Mouse (Mus musculus): ENCODE measurements at regions not wholly inside any gene's neighbourhood (a gene's known extent, or its start where the extent isn't known, plus 50 kb on each side); places are given as distances from the start of the nearest gene placed in this dataset.

DNA sequence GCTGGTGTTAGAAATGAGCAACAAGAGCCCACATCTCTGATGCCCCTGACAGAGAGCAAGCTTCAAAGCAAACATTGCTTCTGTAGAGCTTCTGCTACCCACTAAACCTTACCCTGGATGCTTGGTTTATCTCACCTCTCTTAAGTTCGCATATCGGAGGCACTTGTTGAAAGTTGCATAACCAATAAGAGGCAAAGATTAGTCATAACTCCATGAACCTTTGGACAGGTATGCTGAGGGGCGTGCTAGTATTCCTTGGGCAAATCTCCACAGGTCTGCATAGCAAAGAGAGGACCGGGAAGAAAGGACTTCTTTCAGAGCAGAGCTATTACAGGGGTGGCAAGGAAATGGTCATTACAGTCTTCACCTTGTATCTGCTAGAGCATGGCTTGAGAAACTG, 87.7 kb upstream of the 4933415F23Rik start:
- H3K27me3 ChIP-seq (ENCODE audit: control insufficient read depth, insufficient read depth, low read length): no peaks in the 10 kb centered on the region
- H3K27ac ChIP-seq (ENCODE audit: insufficient read depth, low read length): no peak overlapping the region
- no peak for DNase-seq (ENCODE audit: low read depth in 1 of 2, low spot score in 2 of 2)
- WGBS: 91% methylated on average over 4 of the region's 4 CpGs
- no peaks in the 10 kb centered on the region for H3K4me1 ChIP-seq (ENCODE audit: control insufficient read depth, insufficient read depth, insufficient read length)
- H3K4me3 ChIP-seq (ENCODE audit: extremely low read depth, insufficient read depth, insufficient read length): no peak overlapping the region
- TF ChIP-seq POLR2A (IDR thresholded peaks at IDR 0.05; ENCODE audit: low read depth, low read length) (no peak), CTCF (IDR thresholded peaks at IDR 0.05; ENCODE audit: extremely low read depth, insufficient read depth, insufficient read length, insufficient replicate concordance) (no peak)
- H3K36me3 ChIP-seq (ENCODE audit: control insufficient read depth, insufficient read depth, low read length): no peaks in the 10 kb centered on the region

DNA sequence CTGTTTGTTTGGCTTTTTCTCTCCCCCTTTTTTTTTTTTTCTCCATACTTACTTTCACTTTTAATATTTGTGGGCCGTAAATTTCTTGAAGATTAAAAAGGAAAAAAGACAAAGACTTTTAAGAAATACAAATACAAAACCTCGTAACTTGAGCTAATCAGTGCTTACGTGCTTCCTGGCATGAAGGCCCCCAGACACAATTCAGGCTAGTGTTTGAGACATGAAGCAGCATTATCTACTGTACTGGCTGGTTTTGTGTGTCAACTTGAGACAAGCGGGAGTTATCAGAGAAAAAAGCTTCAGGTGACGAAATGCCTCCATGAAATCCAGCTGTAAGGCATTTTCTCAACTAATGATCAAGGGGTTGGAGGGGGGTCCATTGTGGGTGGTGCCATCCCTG, 86.2 kb upstream of the 4933415F23Rik start:
- Histone ChIP-seq H3K27me3 (ENCODE audit: control insufficient read depth, insufficient read depth, low read length) (no peaks in the 10 kb centered on the region), H3K36me3 (ENCODE audit: control insufficient read depth, insufficient read depth, low read length) (no peaks in the 10 kb centered on the region), H3K27ac (ENCODE audit: insufficient read depth, low read length) (no peak overlapping the region), H3K4me1 (ENCODE audit: control insufficient read depth, insufficient read depth, insufficient read length) (no peaks in the 10 kb centered on the region), H3K4me3 (ENCODE audit: extremely low read depth, insufficient read depth, insufficient read length) (no peak overlapping the region)
- DNase-seq (ENCODE audit: low read depth in 1 of 2, low spot score in 2 of 2): no peak
- 53% methylated on average over 5 of the region's 5 CpGs for whole genome bisulfite sequencing
- no peak for TF ChIP-seq POLR2A (IDR thresholded peaks at IDR 0.05; ENCODE audit: low read depth, low read length)
- TF ChIP-seq CTCF (IDR thresholded peaks at IDR 0.05; ENCODE audit: extremely low read depth, insufficient read depth, insufficient read length, insufficient replicate concordance): no peak

DNA sequence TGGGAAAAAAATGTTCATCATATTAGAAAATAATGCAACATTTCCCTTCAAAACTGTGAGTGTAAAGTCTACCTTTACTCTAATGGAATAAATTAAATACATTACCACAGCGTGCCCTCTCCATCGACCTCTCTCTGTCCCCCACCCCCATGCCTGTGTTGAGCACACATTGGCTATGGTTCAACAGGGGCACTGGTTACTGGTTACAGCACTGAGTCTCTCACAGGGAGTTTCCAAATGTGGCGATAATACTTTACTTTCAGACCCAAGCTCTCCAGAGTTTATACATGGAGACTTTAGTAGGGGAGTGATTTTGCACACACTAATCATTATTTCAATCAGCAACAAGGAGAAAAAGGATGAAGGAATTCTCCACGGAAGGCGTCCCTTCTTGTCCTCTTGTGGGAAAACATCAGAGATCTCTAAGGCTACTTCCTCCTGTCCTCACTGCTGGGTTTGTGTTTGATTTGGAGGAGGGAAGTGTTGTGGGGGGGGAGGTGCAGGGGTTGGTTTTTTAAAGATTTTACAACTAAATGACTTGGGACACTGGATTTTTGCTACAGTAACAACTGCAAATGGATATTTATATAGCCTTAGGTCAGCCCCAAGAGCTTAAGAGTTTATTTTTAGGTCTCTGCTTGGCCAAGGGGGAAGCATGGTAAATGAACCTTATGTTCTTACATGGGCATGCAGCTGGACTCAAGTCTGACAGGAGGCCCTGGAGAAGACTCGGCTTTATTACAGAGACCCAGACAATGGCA, 85.6 kb upstream of the 4933415F23Rik start:
- Histone ChIP-seq H3K27me3 (ENCODE audit: control insufficient read depth, insufficient read depth, low read length) (no peaks in the 10 kb centered on the region), H3K36me3 (ENCODE audit: control insufficient read depth, insufficient read depth, low read length) (no peaks in the 10 kb centered on the region), H3K27ac (ENCODE audit: insufficient read depth, low read length) (no peak overlapping the region), H3K4me3 (ENCODE audit: extremely low read depth, insufficient read depth, insufficient read length) (no peak overlapping the region), H3K4me1 (ENCODE audit: control insufficient read depth, insufficient read depth, insufficient read length) (no peaks in the 10 kb centered on the region)
- TF ChIP-seq CTCF (IDR thresholded peaks at IDR 0.05; ENCODE audit: extremely low read depth, insufficient read depth, insufficient read length, insufficient replicate concordance) (no peak), POLR2A (IDR thresholded peaks at IDR 0.05; ENCODE audit: low read depth, low read length) (no peak)
- no peak for DNase-seq (ENCODE audit: low read depth in 1 of 2, low spot score in 2 of 2)
- 52% methylated on average over 6 of the region's 6 CpGs for WGBS

DNA sequence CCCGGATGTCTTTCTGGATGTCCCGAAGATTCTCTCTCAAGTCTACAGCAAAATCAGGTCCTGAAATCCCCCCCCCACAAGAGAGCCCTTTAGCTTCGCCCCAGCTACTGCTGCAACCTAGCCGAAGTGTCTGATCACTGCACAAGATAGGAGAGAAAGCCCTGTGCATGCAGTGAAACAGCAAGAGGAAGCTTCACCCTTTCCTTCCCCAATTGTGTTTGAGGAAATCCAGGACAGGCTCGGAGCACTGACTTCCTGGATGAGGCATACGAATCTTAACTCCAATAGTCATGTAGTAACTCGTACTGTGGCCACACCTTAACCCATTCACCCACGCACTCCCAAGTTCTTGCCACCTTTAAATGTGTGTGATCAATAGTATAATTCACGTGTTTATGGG, 82.7 kb upstream of the 4933415F23Rik start:
- no peak for DNase-seq (ENCODE audit: low read depth in 1 of 2, low spot score in 2 of 2)
- TF ChIP-seq CTCF (IDR thresholded peaks at IDR 0.05; ENCODE audit: extremely low read depth, insufficient read depth, insufficient read length, insufficient replicate concordance): no peak
- TF ChIP-seq POLR2A (IDR thresholded peaks at IDR 0.05; ENCODE audit: low read depth, low read length): no peak
- H3K4me1 ChIP-seq (ENCODE audit: control insufficient read depth, insufficient read depth, insufficient read length): no peaks in the 10 kb centered on the region
- H3K27ac ChIP-seq (ENCODE audit: insufficient read depth, low read length): no peak overlapping the region
- WGBS: 36% methylated on average over 9 of the region's 9 CpGs
- no peak overlapping the region for H3K4me3 ChIP-seq (ENCODE audit: extremely low read depth, insufficient read depth, insufficient read length)
- no peaks in the 10 kb centered on the region for H3K36me3 ChIP-seq (ENCODE audit: control insufficient read depth, insufficient read depth, low read length)
- H3K27me3 ChIP-seq (ENCODE audit: control insufficient read depth, insufficient read depth, low read length): no peaks in the 10 kb centered on the region

DNA sequence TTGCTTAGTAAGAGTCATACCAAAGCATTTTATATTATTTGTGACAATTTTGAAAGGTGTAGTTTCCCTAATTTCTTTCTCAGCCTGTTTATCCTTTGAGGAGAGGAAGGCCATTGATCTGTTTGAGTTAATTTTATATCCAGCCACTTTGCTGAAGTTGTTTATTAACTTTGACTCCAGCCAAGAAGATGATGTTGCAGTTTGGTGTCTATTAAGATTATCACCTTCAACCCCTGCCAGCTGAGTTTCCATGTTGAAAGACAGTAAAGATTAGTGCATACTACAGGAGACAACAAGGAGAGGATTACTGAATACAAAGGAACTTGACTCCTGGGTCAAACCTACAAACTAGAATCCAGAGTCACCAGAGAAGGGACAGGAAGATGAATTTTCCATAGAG, 80.5 kb upstream of the 4933415F23Rik start:
- Histone ChIP-seq H3K4me1 (ENCODE audit: control insufficient read depth, insufficient read depth, insufficient read length) (no peaks in the 10 kb centered on the region), H3K27me3 (ENCODE audit: control insufficient read depth, insufficient read depth, low read length) (no peaks in the 10 kb centered on the region), H3K36me3 (ENCODE audit: control insufficient read depth, insufficient read depth, low read length) (no peaks in the 10 kb centered on the region), H3K27ac (ENCODE audit: insufficient read depth, low read length) (no peak overlapping the region), H3K4me3 (ENCODE audit: extremely low read depth, insufficient read depth, insufficient read length) (no peak overlapping the region)
- DNase-seq (ENCODE audit: low read depth in 1 of 2, low spot score in 2 of 2): no peak
- TF ChIP-seq POLR2A (IDR thresholded peaks at IDR 0.05; ENCODE audit: low read depth, low read length) (no peak), CTCF (IDR thresholded peaks at IDR 0.05; ENCODE audit: extremely low read depth, insufficient read depth, insufficient read length, insufficient replicate concordance) (no peak)

DNA sequence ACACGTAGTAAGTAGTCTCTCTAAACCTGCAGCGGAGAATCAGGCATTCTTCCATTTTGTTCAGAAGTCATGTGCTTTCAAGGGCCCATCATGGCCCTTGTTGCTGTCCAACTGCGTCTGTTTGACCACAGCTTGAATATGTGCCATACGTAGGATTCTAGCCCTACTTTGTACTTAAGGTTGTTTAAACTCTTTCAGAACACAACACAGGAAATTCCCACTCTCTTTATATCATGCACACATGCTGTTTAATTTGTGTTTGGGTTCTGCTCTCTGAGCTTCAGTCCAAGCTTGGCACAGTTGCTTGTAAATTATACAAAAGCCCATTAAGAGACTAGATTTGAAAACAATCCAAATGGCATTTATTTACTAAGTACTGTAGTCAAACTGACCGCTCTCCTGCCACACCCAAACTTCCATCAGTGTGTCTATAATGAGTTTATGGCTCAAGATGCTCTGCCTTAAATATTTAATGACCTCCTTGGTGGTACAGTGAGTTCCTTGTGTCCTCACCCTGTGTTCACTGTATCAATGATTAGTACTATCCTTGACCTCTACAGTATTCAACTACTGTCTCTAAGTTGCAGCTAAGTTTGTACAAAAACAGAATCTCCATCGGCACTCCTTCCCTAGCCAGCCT, 76.4 kb upstream of the 4933415F23Rik start:
- TF ChIP-seq POLR2A (IDR thresholded peaks at IDR 0.05; ENCODE audit: low read depth, low read length): no peak
- TF ChIP-seq CTCF (IDR thresholded peaks at IDR 0.05; ENCODE audit: extremely low read depth, insufficient read depth, insufficient read length, insufficient replicate concordance): no peak
- DNase-seq (ENCODE audit: low read depth in 1 of 2, low spot score in 2 of 2): no peak
- Histone ChIP-seq H3K4me1 (ENCODE audit: control insufficient read depth, insufficient read depth, insufficient read length) (no peaks in the 10 kb centered on the region), H3K4me3 (ENCODE audit: extremely low read depth, insufficient read depth, insufficient read length) (no peak overlapping the region), H3K27ac (ENCODE audit: insufficient read depth, low read length) (no peak overlapping the region), H3K27me3 (ENCODE audit: control insufficient read depth, insufficient read depth, low read length) (no peaks in the 10 kb centered on the region), H3K36me3 (ENCODE audit: control insufficient read depth, insufficient read depth, low read length) (no peaks in the 10 kb centered on the region)
- WGBS: 83% methylated on average over 6 of the region's 6 CpGs

DNA sequence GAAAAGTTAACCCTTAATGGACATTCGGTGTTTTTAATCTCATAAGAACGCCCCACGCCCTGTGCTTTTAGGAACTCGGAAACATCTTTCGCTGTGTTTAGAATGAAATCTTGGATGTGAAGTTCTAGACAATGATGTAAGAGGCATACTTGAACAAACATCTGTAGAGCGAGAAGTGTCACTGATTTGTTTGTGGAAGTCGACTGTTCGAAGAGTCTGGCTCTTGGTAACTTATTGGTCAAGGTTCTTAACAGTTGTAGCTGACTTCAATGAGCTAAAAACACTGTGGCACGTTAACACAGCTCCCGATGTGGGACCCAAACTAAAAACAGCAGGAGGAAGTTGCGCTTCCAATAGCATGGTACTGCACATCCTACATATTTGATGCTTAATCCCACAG, 72.0 kb upstream of the 4933415F23Rik start:
- Histone ChIP-seq H3K27ac (ENCODE audit: insufficient read depth, low read length) (no peak overlapping the region), H3K4me1 (ENCODE audit: control insufficient read depth, insufficient read depth, insufficient read length) (no peaks in the 10 kb centered on the region), H3K27me3 (ENCODE audit: control insufficient read depth, insufficient read depth, low read length) (no peaks in the 10 kb centered on the region), H3K36me3 (ENCODE audit: control insufficient read depth, insufficient read depth, low read length) (no peaks in the 10 kb centered on the region), H3K4me3 (ENCODE audit: extremely low read depth, insufficient read depth, insufficient read length) (no peak overlapping the region)
- TF ChIP-seq POLR2A (IDR thresholded peaks at IDR 0.05; ENCODE audit: low read depth, low read length) (no peak), CTCF (IDR thresholded peaks at IDR 0.05; ENCODE audit: extremely low read depth, insufficient read depth, insufficient read length, insufficient replicate concordance) (no peak)
- 91% methylated on average over 11 of the region's 11 CpGs for WGBS
- DNase-seq (ENCODE audit: low read depth in 1 of 2, low spot score in 2 of 2): no peak

All from spleen, adult 2 months (tissue).